Mouse (Mus musculus): ENCODE results near the gene 1700014D04Rik. TPM values are rescaled to one million over a fixed set of nuclear protein-coding genes. Genes with fewer than 3 reads are reported as not detected.
"Not testable (repeated sequence)": the region's sequence is repeated elsewhere in the genome, so short reads cannot be mapped to it uniquely, and the experiment has no call there.

The 1700014D04Rik gene
- total RNA-seq, 4 experiments from 2014 or later = 0.10 to 0.12 TPM; not detected in 2

GRCm38 (mm10) chr13:59738455-59738854 is 8.1 kb downstream of the 1700014D04Rik start:
- no peak for DNase-seq (ENCODE audit: low spot score in 2 of 2)

DNA sequence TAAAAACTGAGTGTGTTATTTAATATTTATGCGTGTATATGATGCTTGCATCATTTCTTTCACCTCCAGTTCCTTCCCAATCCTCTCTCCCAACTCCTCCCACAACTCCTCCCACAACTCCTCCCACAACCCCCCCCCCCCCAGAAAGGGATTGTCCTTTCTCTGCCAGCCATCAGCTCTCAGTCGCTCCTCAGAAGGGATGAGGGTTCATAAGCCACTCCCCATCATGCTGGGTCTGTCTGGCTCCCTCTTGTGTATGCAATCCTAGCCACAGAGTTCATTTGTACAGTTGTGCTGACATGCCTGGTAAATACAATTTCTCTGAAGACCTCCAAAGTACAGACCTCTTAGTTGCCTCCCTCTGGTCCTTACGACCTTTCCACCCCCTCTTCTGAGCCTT is 11.4 kb downstream of the 1700014D04Rik start:
- DNase-seq (ENCODE audit: low spot score in 2 of 2) = no peak

DNA sequence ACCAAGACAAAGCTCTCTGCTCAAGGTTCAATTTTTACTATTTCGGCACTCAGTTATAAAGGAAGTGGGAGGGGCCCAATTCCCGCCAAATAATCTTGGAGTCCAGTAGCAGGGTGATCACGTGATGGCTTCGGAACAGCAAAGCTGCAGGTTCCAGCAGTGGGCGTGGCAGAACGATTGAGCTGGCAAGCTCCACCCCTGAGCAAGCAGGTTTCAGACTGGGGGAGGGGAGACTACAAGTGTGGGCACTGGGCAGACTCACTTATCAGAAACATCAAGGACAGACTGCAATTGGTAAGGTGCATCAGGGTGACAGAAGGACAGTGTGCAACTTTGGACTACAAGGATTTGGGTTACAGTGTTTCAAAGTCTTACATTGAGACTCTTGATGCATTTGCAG is 12.2 kb downstream of the 1700014D04Rik start:
- not testable (repeated sequence) for DNase-seq (ENCODE audit: low spot score in 2 of 2)

DNA sequence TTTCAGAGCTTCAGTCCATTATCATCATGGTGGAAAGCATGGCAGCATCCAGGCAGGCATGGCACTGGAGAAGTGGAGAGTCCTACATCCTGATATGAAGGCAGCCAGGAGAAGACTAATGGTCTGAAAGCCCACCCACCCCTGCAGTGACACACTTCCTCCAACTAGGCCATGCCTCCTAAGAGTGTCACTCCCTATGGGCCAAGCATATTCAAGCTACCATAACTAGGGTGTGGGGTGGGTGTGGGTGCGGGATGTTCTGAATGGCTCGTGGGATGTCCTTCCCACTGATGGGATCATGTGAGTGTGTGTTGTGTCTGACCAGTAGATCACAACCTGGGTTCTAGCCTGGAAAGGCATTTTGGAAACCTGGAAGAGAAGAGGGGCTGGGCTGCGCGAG is 12.6 kb downstream of the 1700014D04Rik start:
- DNase-seq (ENCODE audit: low spot score in 2 of 2) = no peak

GRCm38 (mm10) chr13:59731652-59732051 is 14.9 kb downstream of the 1700014D04Rik start, which contains the start of gene Spata31d1d:
Gene Spata31d1d, minus strand, starts transcription at chr13:59731752.
- DNase-seq (ENCODE audit: low spot score in 2 of 2) = no peak

DNA sequence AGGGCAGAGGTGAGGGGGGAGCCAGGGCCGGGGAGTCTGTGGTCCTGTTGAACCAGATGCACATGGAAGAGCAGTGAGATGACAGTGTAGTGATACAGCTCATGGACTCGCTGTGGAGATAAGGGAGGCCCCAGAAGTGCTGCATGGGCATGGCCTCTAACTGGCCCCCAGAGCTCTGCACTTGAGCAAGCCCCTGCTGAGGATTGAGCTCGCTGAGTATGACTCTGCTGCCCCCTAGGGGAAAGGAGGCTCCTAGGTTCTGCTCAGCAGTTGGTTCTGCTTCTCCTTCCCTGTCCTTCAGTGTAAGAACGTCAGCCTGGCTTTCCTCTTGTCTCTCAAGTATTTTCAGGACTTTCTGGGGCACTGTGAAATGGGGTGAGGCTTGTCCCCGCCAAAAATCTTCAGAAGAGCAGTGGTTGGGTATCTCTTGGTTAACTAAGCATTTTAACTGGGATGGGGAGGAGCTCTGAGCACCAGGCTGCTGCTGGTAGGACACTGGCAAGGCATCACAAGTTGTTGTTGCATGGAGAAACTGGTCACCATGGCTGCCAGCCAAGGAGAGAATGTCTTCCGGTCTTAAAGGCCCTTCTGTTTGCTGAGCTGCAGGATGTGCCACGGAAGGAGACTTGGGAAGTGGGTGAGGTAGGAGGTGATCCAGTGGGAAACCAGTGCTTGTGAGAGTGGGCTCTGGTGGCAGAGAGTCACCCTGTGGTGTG is 18.0 kb downstream of the 1700014D04Rik start:
- DNase-seq (ENCODE audit: low spot score in 2 of 2) = peak; percentile 50 to 56

DNA sequence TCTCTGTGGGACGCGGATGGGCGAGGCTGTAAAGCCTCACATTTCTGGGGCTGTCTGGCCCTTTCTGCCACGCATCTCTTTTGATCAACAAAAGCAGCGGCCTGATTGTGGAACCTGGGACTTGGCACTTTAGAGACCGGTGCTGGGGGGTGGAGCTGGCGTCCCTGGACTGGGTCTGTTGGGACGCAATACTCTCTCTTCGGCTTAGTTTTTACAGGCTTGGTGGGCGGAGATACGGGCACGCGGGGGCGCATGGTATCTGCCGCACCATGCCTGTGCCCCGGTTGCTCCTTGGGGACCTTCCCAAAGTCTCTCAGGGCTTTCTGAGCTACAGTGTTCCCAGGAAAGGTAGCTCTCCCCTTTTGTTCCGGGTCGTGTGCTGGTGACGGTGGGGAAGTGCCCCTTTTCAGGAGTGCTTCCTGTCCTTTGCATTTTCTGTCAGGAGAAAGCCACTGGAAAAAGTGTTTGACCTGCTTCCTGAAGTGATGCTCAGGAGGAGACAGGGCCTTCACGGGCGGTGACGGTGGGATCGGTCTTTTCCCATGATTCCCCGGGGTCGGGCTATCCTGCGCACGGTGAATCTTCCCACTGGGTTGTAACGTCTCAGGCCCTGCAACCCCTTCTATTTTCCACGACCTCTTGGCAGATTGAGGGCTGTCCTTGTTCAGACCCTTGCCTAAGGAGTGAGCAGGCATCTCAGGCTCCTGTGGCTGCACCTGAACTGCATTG is 20.2 kb downstream of the 1700014D04Rik start:
- no peak for DNase-seq (ENCODE audit: low spot score in 2 of 2)

DNA sequence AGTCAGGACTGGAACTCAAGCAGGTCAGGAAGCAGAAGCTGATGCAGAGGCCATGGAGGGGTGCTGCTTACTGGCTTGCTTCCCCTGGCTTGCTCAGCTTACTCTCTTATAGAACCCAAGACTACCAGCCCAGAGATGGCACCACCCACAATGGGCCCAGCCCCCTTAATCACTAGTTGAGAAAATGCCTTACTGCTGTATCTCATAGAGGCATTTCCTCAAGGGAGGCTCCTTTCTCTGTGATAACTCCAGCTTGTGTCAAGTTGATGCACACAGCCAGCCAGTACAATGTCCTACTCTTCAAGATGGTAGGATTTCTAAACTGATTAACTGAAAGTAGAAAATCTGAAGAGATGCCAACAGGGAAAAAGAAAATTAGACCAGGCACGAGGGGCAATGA is 24.5 kb downstream of the 1700014D04Rik start:
- not testable (repeated sequence) for DNase-seq (ENCODE audit: low spot score in 2 of 2)

GRCm38 (mm10) chr13:59719475-59719874 is 27.1 kb downstream of the 1700014D04Rik start:
- DNase-seq (ENCODE audit: low spot score in 2 of 2) = no peak

- not testable (repeated sequence) for DNase-seq (ENCODE audit: low spot score in 2 of 2)
Observed at GRCm38 (mm10) chr13:59718857-59719440, 27.6 kb downstream of the 1700014D04Rik start.

DNA sequence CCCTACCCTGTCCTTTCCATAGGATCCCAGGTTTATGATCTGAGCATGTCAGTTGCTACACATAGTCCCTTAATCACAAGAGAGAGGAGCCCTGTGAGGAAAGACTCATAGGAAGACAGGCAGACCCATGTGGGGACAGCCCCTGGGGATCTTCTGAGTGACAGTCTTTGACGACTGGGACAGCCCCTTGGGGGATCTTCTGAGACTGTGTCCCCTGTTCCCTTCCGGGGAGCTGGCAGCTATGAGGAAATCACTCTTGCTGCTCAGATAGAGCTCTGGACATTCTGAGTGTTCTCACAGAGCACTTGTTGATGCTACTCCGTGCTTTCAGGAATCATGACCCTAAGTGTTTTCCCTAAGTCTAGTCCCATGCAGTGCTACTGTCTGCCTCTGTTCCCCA is 32.8 kb downstream of the 1700014D04Rik start:
- DNase-seq (ENCODE audit: low spot score in 2 of 2) = no peak

DNA sequence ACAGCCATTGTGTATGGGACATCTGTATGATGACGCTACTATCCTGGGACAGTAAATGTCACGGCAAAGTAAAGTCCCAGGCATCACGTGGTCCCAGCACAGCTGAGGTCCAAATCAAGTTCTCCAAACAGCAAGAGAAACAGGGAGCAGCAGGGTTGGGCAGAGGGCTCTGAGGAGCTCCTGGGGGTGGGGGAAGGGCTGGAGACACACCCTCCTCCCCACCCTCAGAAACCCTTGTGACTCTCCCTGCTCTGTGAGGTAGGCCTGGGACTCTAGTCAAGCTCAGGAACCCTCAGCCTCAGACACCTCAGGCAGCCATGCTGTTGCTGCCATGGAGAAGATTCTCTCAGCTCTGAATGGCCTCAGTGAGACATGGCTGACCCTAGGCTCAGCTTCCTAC is 34.6 kb downstream of the 1700014D04Rik start, which contains the start of gene Spata31d1b:
Spata31d1b (plus strand) TSS at position 301 of the 400 bp plus-strand sequence.
- DNase-seq (ENCODE audit: low spot score in 2 of 2) = not testable (repeated sequence)

DNA sequence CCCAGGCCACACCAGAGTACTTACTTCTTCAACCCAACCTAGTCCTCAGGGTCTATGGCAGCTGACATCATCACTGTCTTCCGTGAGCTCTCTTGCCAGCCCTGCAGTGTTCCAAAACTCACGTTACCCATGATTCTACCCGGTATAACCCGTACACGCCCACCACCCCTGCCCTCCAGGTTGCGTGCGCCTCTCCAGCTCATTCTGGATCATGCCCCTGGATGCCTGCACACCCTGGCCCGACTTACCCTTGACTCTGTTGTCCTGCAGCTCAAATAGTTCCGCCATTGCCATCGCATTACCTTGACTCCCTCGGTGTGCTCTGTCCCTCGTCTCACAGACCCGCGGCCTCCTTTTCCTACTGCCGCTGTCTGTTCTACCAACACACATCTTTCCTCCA is 36.3 kb downstream of the 1700014D04Rik start, which contains the start of gene Spata31d1a:
Spata31d1a (minus strand) TSS at position 101 of the 400 bp plus-strand sequence.
- no peak for DNase-seq (ENCODE audit: low spot score in 2 of 2)

DNA sequence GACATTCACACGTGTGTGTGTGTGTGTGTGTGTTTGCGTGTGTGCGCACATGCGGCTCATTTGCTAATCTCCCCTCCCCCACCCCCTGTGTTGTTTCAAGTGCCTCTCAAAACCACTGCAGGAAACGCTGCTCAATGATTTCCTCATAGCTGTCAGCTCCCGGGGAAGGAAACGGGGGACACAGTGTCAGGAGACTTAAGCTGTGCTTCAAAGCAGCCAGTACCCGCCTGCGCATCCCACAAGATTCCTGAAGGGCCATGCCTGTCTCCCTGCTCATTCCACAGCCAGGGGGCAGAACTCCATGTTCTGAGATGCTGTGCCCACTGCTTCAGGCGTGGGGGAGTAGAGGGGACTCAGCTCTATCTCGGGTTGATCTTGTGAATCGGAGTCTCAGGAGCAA is 42.0 kb downstream of the 1700014D04Rik start:
- DNase-seq (ENCODE audit: low spot score in 2 of 2) = no peak

DNA sequence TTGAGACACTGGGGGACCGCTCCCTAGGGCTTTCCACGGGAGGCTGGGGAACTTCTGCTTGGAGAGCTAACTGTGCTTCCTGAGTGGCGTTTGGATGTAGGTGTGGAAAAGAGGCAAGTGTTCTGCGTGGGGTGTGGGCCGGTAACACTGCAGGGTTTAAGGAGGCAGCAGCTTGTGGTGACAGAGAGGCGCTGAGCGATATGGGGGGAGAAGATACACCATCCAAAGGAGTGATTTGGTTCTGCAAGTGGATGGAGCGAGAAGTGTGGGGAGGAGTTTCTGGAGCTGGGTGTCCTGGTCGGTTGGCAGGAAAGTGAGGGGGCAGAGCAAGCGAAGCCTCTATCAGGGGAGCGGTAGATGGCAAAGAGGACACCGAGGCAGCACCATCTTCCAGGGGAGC is 43.0 kb downstream of the 1700014D04Rik start:
- DNase-seq (ENCODE audit: low spot score in 2 of 2) = no peak

DNA sequence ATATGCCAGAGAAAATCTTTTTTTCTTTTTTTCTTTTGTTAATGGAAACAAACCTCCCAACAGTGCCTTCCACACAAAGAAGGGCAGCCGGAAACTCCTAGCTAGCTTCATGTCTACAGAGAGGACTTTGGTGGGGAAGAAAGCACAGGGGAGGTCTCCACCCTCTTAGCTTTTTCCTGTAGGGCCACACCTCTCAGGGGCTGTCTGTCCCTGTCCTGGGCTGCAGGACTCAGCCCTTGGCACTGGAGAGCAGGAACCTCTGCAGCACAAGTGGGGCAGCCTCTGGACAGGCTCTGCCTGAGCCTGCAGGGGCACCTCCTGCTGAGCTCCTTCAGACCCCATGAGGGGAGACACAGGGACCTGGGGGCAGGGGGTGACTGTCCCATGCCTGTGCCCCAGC is 46.4 kb downstream of the 1700014D04Rik start:
- not testable (repeated sequence) for DNase-seq (ENCODE audit: low spot score in 2 of 2)

GRCm38 (mm10) chr13:59699131-59699530 is 47.4 kb downstream of the 1700014D04Rik start:
- no peak for DNase-seq (ENCODE audit: low spot score in 2 of 2)

DNA sequence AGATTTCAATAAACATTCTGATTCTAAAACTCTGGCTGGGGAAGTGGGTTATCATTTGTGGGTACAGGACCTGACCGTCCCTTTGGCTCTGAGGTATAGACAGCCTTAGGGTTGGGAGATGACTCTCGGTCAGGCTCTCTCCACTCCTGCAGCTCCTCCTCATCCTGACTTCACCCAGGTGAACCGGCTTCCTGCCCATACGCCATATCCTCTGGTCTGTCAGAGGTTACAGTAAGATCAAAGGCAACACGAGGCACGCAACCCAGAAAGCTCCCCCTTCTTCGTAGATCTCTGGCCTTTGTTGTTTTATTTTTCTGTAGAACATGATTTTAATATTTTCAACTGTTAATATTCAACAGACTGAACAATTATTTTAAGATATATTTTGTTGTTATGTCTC is 50.8 kb downstream of the 1700014D04Rik start:
- DNase-seq (ENCODE audit: low spot score in 2 of 2) = no peak

DNA sequence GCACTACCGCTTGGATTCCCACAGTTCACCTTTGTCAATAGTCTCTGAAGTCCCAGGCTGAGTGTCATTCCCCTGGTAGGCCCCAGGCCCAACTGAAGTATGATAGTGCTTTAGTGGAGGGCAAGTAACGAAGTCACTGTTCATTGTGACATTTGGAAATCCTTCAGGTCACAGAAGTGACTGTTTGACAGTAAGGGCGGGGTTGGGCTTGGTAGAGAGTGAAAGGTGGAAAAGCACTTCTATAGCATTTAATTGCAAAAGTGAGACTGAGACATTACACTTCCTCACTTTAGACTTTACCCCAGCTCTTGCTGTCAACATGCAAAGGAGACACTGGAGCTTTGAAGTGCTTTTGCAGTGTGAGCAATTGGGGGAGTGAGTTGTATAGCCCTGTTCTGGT is 52.5 kb downstream of the 1700014D04Rik start, which contains the start of gene 4921517D22Rik:
4921517D22Rik (minus strand) TSS at position 101 of the 400 bp plus-strand sequence.
- DNase-seq (ENCODE audit: low spot score in 2 of 2) = no peak

- DNase-seq (ENCODE audit: low spot score in 2 of 2) = no peak
Observed at GRCm38 (mm10) chr13:59691478-59691877, 55.1 kb downstream of the 1700014D04Rik start.
